In genomic region chr6:20078666-20079065, GRCm38 (mm10) we compare ENCODE assay signal across 25 mouse cellular contexts.
DNase-seq lines count a peak whose midpoint lies in the region; ATAC-seq and TF ChIP-seq lines count a peak whose summit lies in the region.
"Had no signal": no experiment of that assay in that cellular context is flagged by ENCODE, and none has a peak within 500 bp of the region (broad histone marks: within the 10 kb centered on the region; RNA-seq: fewer than 3 reads in every experiment).

No protein-coding gene starts in this region.

- no peaks in the 10 kb centered on the region for H3K36me3 ChIP-seq in forebrain, postnatal 0 days (ENCODE audit: insufficient read depth)
- no peaks in the 10 kb centered on the region for H3K36me3 ChIP-seq in forebrain, embryonic 13.5 days (ENCODE audit: poor library complexity, severe bottlenecking)
- no peaks in the 10 kb centered on the region for H3K36me3 ChIP-seq in midbrain, postnatal 0 days (ENCODE audit: insufficient read depth, low read length)
- H3K36me3 ChIP-seq in midbrain, embryonic 15.5 days (replicated peaks): no peaks in the 10 kb centered on the region
- H3K36me3 ChIP-seq: embryonic facial prominence, embryonic 10.5 days; embryonic facial prominence, embryonic 13.5 days; forebrain, embryonic 12.5 days; hindbrain, embryonic 13.5 days had no signal

- H3K4me2 ChIP-seq in forebrain, postnatal 0 days (ENCODE audit: low read depth): no peak overlapping the region
- H3K4me2 ChIP-seq in forebrain, embryonic 13.5 days: no peak overlapping the region
- no peak overlapping the region for H3K4me2 ChIP-seq in midbrain, postnatal 0 days (ENCODE audit: low read depth, low read length, poor library complexity, severe bottlenecking)
- no peak overlapping the region for H3K4me2 ChIP-seq in midbrain, embryonic 15.5 days
- H3K4me2 ChIP-seq: embryonic facial prominence, embryonic 13.5 days; forebrain, embryonic 12.5 days; heart, embryonic 11.5 days; hindbrain, embryonic 13.5 days had no signal

- peak; percentile 80 for DNase-seq in cerebellum, adult 9-10 months
- DNase-seq in cerebellum, adult 11 months: no peak
- peak; percentile 2 for DNase-seq in forebrain, postnatal 0 days
- peak; percentile 54 for DNase-seq in midbrain, postnatal 0 days (ENCODE audit: low spot score)
- DNase-seq: adrenal gland, adult 8-10 months; adrenal gland, postnatal 25 days; cerebellum, adult 11-12 months; cerebellum, adult 8-10 months; cerebellum, postnatal 36 days; embryo, embryonic 11 days; gastrocnemius, postnatal 10 days; gastrocnemius, postnatal 36 days; kidney, adult 18-20 months had no signal

- H3K27ac ChIP-seq in forebrain, postnatal 0 days (ENCODE audit: low read depth, low read length): no peak overlapping the region
- H3K27ac ChIP-seq in forebrain, embryonic 13.5 days: no peak overlapping the region
- no peak overlapping the region for H3K27ac ChIP-seq in midbrain, postnatal 0 days (ENCODE audit: low read depth, low read length)
- no peak overlapping the region for H3K27ac ChIP-seq in midbrain, embryonic 15.5 days
- H3K27ac ChIP-seq: embryonic facial prominence, embryonic 10.5 days; embryonic facial prominence, embryonic 13.5 days; forebrain, embryonic 12.5 days; hindbrain, embryonic 13.5 days had no signal

- ATAC-seq in forebrain, postnatal 0 days: no peak
- ATAC-seq in forebrain, embryonic 13.5 days: no peak
- ATAC-seq in midbrain, postnatal 0 days (ENCODE audit: low FRiP score): no peak
- ATAC-seq in midbrain, embryonic 15.5 days (replicated peaks): no peak
- ATAC-seq: activated CD4-positive, CD25-positive, alpha-beta regulatory T cell, adult 4 months; hindbrain, embryonic 16.5 days; inflammation-experienced regulatory T-cells, adult 6 months; intestine, embryonic 16.5 days had no signal

- H3K9ac ChIP-seq in forebrain, postnatal 0 days: no peak overlapping the region
- H3K9ac ChIP-seq in forebrain, embryonic 13.5 days: no peak overlapping the region
- H3K9ac ChIP-seq in midbrain, postnatal 0 days (replicated peaks; ENCODE audit: low read length, poor library complexity, severe bottlenecking): no peak overlapping the region
- H3K9ac ChIP-seq in midbrain, embryonic 15.5 days: no peak overlapping the region
- H3K9ac ChIP-seq: embryonic facial prominence, embryonic 13.5 days; forebrain, embryonic 12.5 days; hindbrain, embryonic 13.5 days had no signal

- TF ChIP-seq CTCF in forebrain, postnatal 0 days (IDR thresholded peaks at IDR 0.05; ENCODE audit: low read depth): no peak
- no peak for TF ChIP-seq CTCF in midbrain, postnatal 0 days (IDR thresholded peaks at IDR 0.05)

- no peaks in the 10 kb centered on the region for H3K9me3 ChIP-seq in forebrain, postnatal 0 days (ENCODE audit: low read length)
- no peaks in the 10 kb centered on the region for H3K9me3 ChIP-seq in forebrain, embryonic 13.5 days (replicated peaks)
- no peaks in the 10 kb centered on the region for H3K9me3 ChIP-seq in midbrain, postnatal 0 days (ENCODE audit: low read length)
- no peaks in the 10 kb centered on the region for H3K9me3 ChIP-seq in midbrain, embryonic 15.5 days
- H3K9me3 ChIP-seq: embryonic facial prominence, embryonic 10.5 days; embryonic facial prominence, embryonic 13.5 days; forebrain, embryonic 12.5 days; hindbrain, embryonic 13.5 days had no signal

- H3K4me3 ChIP-seq in forebrain, postnatal 0 days (ENCODE audit: low read depth, low read length): no peak overlapping the region
- no peak overlapping the region for H3K4me3 ChIP-seq in forebrain, embryonic 13.5 days
- no peak overlapping the region for H3K4me3 ChIP-seq in midbrain, postnatal 0 days (ENCODE audit: low read depth, low read length)
- H3K4me3 ChIP-seq in midbrain, embryonic 15.5 days: no peak overlapping the region
- H3K4me3 ChIP-seq: embryonic facial prominence, embryonic 10.5 days; embryonic facial prominence, embryonic 13.5 days; erythroblast, embryonic 14.5 days; forebrain, embryonic 12.5 days; hindbrain, embryonic 13.5 days had no signal

- H3K27me3 ChIP-seq in forebrain, postnatal 0 days (ENCODE audit: insufficient read depth, low read length): no peaks in the 10 kb centered on the region
- H3K27me3 ChIP-seq in forebrain, embryonic 13.5 days: no peaks in the 10 kb centered on the region
- no peaks in the 10 kb centered on the region for H3K27me3 ChIP-seq in midbrain, postnatal 0 days (ENCODE audit: insufficient read depth, low read length)
- H3K27me3 ChIP-seq in midbrain, embryonic 15.5 days (replicated peaks): no peaks in the 10 kb centered on the region
- H3K27me3 ChIP-seq: embryonic facial prominence, embryonic 13.5 days; forebrain, embryonic 12.5 days; hindbrain, embryonic 13.5 days had no signal

- no peaks in the 10 kb centered on the region for H3K4me1 ChIP-seq in forebrain, postnatal 0 days (ENCODE audit: insufficient read depth)
- no peaks in the 10 kb centered on the region for H3K4me1 ChIP-seq in forebrain, embryonic 13.5 days
- no peaks in the 10 kb centered on the region for H3K4me1 ChIP-seq in midbrain, postnatal 0 days (ENCODE audit: insufficient read depth, low read length)
- H3K4me1 ChIP-seq in midbrain, embryonic 15.5 days: no peaks in the 10 kb centered on the region
- H3K4me1 ChIP-seq: embryonic facial prominence, embryonic 10.5 days; embryonic facial prominence, embryonic 13.5 days; forebrain, embryonic 12.5 days; hindbrain, embryonic 13.5 days had no signal
